Mouse (Mus musculus): ENCODE data around the gene Zscan18. TPM values are rescaled to one million over a fixed set of nuclear protein-coding genes. Genes with fewer than 3 reads are reported as not detected.
A peak's percentile ranks its signal among the peaks of the same experiment; 100 is the strongest.

Zscan18 gene
- polyA plus RNA-seq (2015; fragmentation: Nextera tagmentation; extraction: Ambion mirVana), result 1.3 and 1.7 TPM in 2 replicates

DNA sequence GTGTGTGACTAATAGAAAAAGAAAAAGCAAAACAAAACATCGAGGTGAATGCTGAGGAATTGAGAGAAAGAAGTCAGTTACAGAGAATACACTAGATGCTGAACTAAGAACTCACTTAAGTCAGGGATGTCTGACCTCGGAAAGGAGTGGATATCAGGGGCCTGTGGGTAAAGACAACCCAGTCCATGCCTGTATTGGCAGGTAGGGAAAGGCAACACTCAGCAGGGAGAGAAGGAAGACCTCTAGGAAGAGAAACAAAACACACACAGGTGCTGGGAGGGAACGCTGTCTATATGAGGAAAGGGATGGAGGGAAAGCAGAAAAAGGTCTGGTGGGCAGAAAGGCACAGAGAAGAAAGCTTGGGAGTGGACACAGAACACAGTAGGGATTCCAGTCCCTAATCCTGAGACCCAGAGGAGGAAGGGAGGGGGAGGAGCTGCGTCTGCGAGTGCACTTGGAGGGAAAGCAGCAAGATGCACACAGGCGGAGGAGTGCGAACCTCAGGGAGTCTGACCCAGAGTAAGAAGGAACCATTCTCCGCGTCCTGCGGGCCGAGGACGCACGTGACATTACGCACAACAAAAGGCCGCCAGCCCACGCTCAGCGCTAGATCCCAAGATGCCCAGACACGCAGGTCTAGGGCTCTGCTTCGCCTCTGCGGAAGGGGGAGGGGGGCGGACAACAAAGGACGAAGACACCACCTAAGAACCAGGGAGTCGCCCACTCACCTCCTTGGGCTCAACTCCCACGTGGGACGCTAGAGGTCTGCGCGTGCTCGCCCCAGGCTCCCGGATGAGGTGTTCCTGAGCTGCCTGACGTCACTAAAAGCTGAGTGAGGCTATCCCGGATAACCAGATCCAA lies at the start of gene Zscan18:
Gene Zscan18, minus strand, starts transcription at position 770 of the 861 bp plus-strand sequence.
- H3K4me1 ChIP-seq (replicated peaks; ENCODE audit: control insufficient read depth, insufficient read depth), result 0 out of 2 replicates have a peak, but pooled peaks cover 3% of the 10 kb centered on the region
- no peaks in the 10 kb centered on the region for H3K9me3 ChIP-seq (ENCODE audit: control insufficient read depth, low read length)
- H3K9ac ChIP-seq (ENCODE audit: low read length), result peak within 1 kb of the TSS; percentile 69
- peak within 1 kb of the TSS; percentile 56; the same call in 1 of the 2 replicates for H3K27ac ChIP-seq (replicated peaks)
- peak; percentile 97 for ATAC-seq (ENCODE audit: low FRiP score, low TSS enrichment)
- peak within 1 kb of the TSS; percentile 50 for H3K4me3 ChIP-seq (ENCODE audit: low read depth, low read length)
- peak within 1 kb of the TSS; percentile 76 for H3K4me2 ChIP-seq (replicated peaks; ENCODE audit: low read depth)
- H3K27me3 ChIP-seq (ENCODE audit: control insufficient read depth, insufficient read depth, low read length), result no peaks in the 10 kb centered on the region
- WGBS, result 5% methylated on average over 31 of the region's 31 CpGs
- TF ChIP-seq EP300 (optimal IDR thresholded peaks at IDR 0.05) (no peak), CTCF (IDR thresholded peaks at IDR 0.05; ENCODE audit: low read depth) (no peak)
- DNase-seq (ENCODE audit: low spot score), result peak; percentile 75
- 0 out of 2 replicates have a peak, but pooled peaks cover 6% of the 10 kb centered on the region for H3K36me3 ChIP-seq (ENCODE audit: control insufficient read depth, insufficient read depth, low read length)

DNA sequence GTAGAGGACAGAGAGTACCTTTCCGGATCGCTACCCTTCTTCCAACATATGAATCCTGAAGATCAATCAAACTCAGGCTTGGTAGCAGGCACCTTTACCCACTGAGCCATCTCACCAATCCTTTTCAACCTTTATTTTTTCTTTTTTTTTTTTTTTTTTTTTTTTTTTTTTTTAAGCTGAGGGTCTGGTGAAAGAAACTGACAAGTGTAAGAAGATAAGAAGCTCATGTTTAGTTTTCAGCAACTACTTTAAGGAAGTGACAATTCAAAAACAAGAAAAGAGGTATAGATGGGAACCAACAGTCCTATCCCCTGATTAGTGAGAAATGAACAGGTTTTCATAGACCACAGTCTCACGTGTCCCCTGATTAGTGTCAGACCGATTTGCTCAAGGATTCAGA lies 32.3 kb upstream of the Zscan18 start:
- DNase-seq (ENCODE audit: low spot score), result no peak
- H3K27ac ChIP-seq (replicated peaks), result no peak overlapping the region
- H3K9me3 ChIP-seq (ENCODE audit: control insufficient read depth, low read length), result peaks cover 4% of the 10 kb centered on the region; the same call in 1 of the 2 replicates
- 95% methylated on average over 4 of the region's 4 CpGs for WGBS
- no peak for ATAC-seq (ENCODE audit: low FRiP score, low TSS enrichment)
- no peaks in the 10 kb centered on the region for H3K27me3 ChIP-seq (ENCODE audit: control insufficient read depth, insufficient read depth, low read length)
- no peak overlapping the region for H3K9ac ChIP-seq (ENCODE audit: low read length)
- H3K4me1 ChIP-seq (replicated peaks; ENCODE audit: control insufficient read depth, insufficient read depth), result 0 out of 2 replicates have a peak, but pooled peaks cover 2% of the 10 kb centered on the region
- peaks cover 15% of the 10 kb centered on the region for H3K36me3 ChIP-seq (ENCODE audit: control insufficient read depth, insufficient read depth, low read length)
- peak overlapping the region; percentile 69 for H3K4me3 ChIP-seq (ENCODE audit: low read depth, low read length)
- TF ChIP-seq CTCF (IDR thresholded peaks at IDR 0.05; ENCODE audit: low read depth) (no peak), EP300 (optimal IDR thresholded peaks at IDR 0.05) (no peak)
- peak overlapping the region; percentile 68 for H3K4me2 ChIP-seq (replicated peaks; ENCODE audit: low read depth)

DNA sequence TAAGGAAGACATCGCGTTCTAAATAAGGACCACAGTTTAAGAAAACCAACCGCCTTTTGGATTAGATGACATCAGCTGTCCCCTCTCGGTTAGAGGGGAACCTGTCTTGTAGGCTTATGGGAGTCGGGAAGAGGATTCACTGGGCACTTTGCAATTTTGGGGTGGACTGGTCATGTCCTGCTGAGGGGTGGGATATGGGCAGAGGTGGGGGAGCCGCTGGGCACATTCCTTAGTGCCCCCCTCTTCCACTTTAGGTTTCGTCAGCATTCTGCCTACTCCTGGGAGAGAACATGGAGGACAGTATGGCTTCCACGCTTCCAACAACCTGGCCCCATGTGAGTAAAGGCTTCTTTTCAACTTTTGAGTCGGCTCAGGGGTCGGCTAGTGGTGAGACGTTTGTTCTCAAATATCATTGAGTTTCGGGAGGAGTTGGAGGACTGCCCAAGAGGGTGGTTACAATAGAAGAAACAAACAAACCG lies 31.8 kb upstream of the Zscan18 start:
- H3K9me3 ChIP-seq (ENCODE audit: control insufficient read depth, low read length), result peaks cover 4% of the 10 kb centered on the region; the same call in 1 of the 2 replicates
- TF ChIP-seq CTCF (IDR thresholded peaks at IDR 0.05; ENCODE audit: low read depth) (no peak), EP300 (optimal IDR thresholded peaks at IDR 0.05) (no peak)
- peak overlapping the region; percentile 69 for H3K9ac ChIP-seq (ENCODE audit: low read length)
- 24% methylated on average over 13 of the region's 13 CpGs for WGBS
- H3K4me2 ChIP-seq (replicated peaks; ENCODE audit: low read depth), result peak overlapping the region; percentile 68
- no peaks in the 10 kb centered on the region for H3K27me3 ChIP-seq (ENCODE audit: control insufficient read depth, insufficient read depth, low read length)
- ATAC-seq (ENCODE audit: low FRiP score, low TSS enrichment) (peak; percentile 54), DNase-seq (ENCODE audit: low spot score) (peak; percentile 23)
- peaks cover 15% of the 10 kb centered on the region for H3K36me3 ChIP-seq (ENCODE audit: control insufficient read depth, insufficient read depth, low read length)
- 0 out of 2 replicates have a peak, but pooled peaks cover 2% of the 10 kb centered on the region for H3K4me1 ChIP-seq (replicated peaks; ENCODE audit: control insufficient read depth, insufficient read depth)
- H3K4me3 ChIP-seq (ENCODE audit: low read depth, low read length), result peak overlapping the region; percentile 69
- H3K27ac ChIP-seq (replicated peaks), result peak overlapping the region; percentile 81

DNA sequence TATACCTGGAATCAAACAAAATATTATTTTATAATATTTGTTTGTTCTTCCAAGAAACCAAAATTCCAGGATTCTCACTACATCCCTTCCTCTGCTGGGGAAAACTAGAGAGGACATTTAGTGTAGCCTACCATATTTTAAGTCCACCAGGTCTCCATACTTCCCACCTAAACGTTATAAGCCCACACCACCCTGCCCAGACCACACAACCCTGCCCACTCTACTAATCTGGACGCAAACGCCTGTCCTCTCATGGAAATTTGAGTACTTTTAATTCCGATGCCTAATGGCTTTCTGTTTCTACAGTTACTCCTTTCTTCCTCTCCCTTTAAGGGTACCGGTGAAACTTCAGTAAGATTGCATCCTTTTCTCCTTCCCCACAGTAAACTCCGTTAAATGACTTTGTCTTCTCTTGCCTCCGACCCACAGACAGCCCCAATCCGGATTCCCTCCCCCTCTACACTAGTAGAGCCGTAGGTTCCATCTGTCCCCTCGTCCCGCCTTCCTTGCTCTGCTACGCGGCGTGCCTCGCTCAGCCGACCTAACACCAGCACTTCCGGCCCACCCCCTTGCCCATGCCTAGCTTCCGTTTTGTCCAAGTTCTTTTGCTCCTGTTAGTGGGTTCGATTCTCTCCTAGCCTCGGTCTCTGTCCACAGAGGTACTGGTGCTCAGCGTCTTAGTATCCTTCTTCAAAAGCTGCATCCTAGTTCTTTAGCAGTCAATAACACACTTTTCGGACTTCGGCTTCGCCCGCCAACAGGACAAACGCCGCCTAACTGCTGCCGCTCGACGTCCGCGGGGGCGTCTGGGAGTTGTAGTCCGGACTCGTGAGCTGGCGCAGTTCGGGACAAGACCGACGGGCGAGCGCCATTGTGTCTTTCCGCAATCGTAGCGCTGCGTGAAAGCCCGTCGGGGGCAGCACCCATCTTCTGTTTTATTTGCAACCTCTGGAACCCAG lies 31.0 kb upstream of the Zscan18 start, which contains the start of gene Zfp110:
Gene Zfp110, plus strand, starts transcription at position 600 of the 959 bp plus-strand sequence.
- ATAC-seq (ENCODE audit: low FRiP score, low TSS enrichment) (peak; percentile 97), DNase-seq (ENCODE audit: low spot score) (peak; percentile 91)
- peaks cover 4% of the 10 kb centered on the region; the same call in 1 of the 2 replicates for H3K9me3 ChIP-seq (ENCODE audit: control insufficient read depth, low read length)
- H3K27ac ChIP-seq (replicated peaks), result peak within 1 kb of the TSS; percentile 81
- 2% methylated on average over 47 of the region's 47 CpGs for WGBS
- peaks cover 11% of the 10 kb centered on the region; the same call in 1 of the 2 replicates for H3K36me3 ChIP-seq (ENCODE audit: control insufficient read depth, insufficient read depth, low read length)
- peak within 1 kb of the TSS; percentile 69 for H3K9ac ChIP-seq (ENCODE audit: low read length)
- 0 out of 2 replicates have a peak, but pooled peaks cover 2% of the 10 kb centered on the region for H3K4me1 ChIP-seq (replicated peaks; ENCODE audit: control insufficient read depth, insufficient read depth)
- peak; percentile 47 for TF ChIP-seq CTCF (IDR thresholded peaks at IDR 0.05; ENCODE audit: low read depth)
- TF ChIP-seq EP300 (optimal IDR thresholded peaks at IDR 0.05), result no peak
- H3K27me3 ChIP-seq (ENCODE audit: control insufficient read depth, insufficient read depth, low read length), result no peaks in the 10 kb centered on the region
- peak within 1 kb of the TSS; percentile 69 for H3K4me3 ChIP-seq (ENCODE audit: low read depth, low read length)
- peak within 1 kb of the TSS; percentile 68 for H3K4me2 ChIP-seq (replicated peaks; ENCODE audit: low read depth)

Measured in stomach, postnatal 0 days (tissue).